Mouse (Mus musculus) megakaryocyte, adult 5-6 weeks (primary cell): ENCODE data around the gene Tesk2. TPM values are rescaled to one million over a fixed set of nuclear protein-coding genes. Genes with fewer than 3 reads are reported as not detected.
A peak's percentile ranks its signal among the peaks of the same experiment; 100 is the strongest.
"Not testable (repeated sequence)": the region's sequence is repeated elsewhere in the genome, so short reads cannot be mapped to it uniquely, and the experiment has no call there.

Experiments used
- ATAC-seq: 2 replicates; pipeline ENCODE4 v1.8.0; 2016; ENCODE audit warnings: mild to moderate bottlenecking, inconsistent platforms; ENCODE audit not compliant: poor library complexity, severe bottlenecking
- total RNA-seq, 2 experiments: library from RNA; stranded (forward) in 1 of 2; stranded (reverse) in 1 of 2; fragments of 153-499, 151-499 nt in 1 of 2; fragments of 221-1000, 200-1000 nt in 1 of 2; gene quantifications; 2 replicates each; pipeline versions ENCODE4 v1.2.3 to v1.2.4; 2015 to 2017

Gene Tesk2
- total RNA-seq (2015) (29.1 and 38.5 TPM in 2 replicates), total RNA-seq (2017) (22.8 and 24.3 TPM in 2 replicates)

- peak; percentile 92 for ATAC-seq
These were observed at the start of gene Tesk2 for GRCm38 (mm10) chr4:116720343-116721097. Gene Tesk2 (plus strand): TSS chr4:116720948.

GRCm38 (mm10) chr4:116672785-116673184 lies 48.0 kb upstream of the Tesk2 start:
- ATAC-seq: peak; percentile 90

GRCm38 (mm10) chr4:116674761-116675160 lies 46.0 kb upstream of the Tesk2 start:
- ATAC-seq: not testable (repeated sequence)

- ATAC-seq: no peak
These were observed 44.7 kb upstream of the Tesk2 start for GRCm38 (mm10) chr4:116676027-116676426.

GRCm38 (mm10) chr4:116677808-116678207 lies 42.9 kb upstream of the Tesk2 start:
- no peak for ATAC-seq

GRCm38 (mm10) chr4:116679141-116679540 lies 41.6 kb upstream of the Tesk2 start:
- ATAC-seq: no peak

- ATAC-seq: not testable (repeated sequence)
These were observed 40.2 kb upstream of the Tesk2 start for GRCm38 (mm10) chr4:116680521-116680920.

- no peak for ATAC-seq
These were observed 36.8 kb upstream of the Tesk2 start for GRCm38 (mm10) chr4:116683957-116684356.

GRCm38 (mm10) chr4:116684665-116685064 lies 36.1 kb upstream of the Tesk2 start:
- ATAC-seq: no peak

GRCm38 (mm10) chr4:116685402-116686061 lies 35.2 kb upstream of the Tesk2 start, which contains the start of gene Prdx1:
Gene Prdx1 (plus strand): TSS chr4:116685544.
- peak; percentile 91 for ATAC-seq

GRCm38 (mm10) chr4:116687041-116687440 lies 33.7 kb upstream of the Tesk2 start:
- ATAC-seq: no peak

- no peak for ATAC-seq
These were observed 31.4 kb upstream of the Tesk2 start for GRCm38 (mm10) chr4:116689309-116689876.

- no peak for ATAC-seq
These were observed 28.6 kb upstream of the Tesk2 start for GRCm38 (mm10) chr4:116692146-116692545.

- no peak for ATAC-seq
These were observed 27.0 kb upstream of the Tesk2 start for GRCm38 (mm10) chr4:116693785-116694184.

GRCm38 (mm10) chr4:116698693-116699342 lies 21.9 kb upstream of the Tesk2 start:
- ATAC-seq: no peak

- ATAC-seq: 0 out of 2 replicates have a peak, but pooled peaks have one; percentile 15
These were observed 19.8 kb upstream of the Tesk2 start for GRCm38 (mm10) chr4:116700964-116701363.

- peak; percentile 48 for ATAC-seq
These were observed 16.9 kb upstream of the Tesk2 start for GRCm38 (mm10) chr4:116703804-116704203.

- ATAC-seq: no peak
These were observed 13.1 kb upstream of the Tesk2 start for GRCm38 (mm10) chr4:116707666-116708065.

- peak; percentile 96 for ATAC-seq
These were observed 12.5 kb upstream of the Tesk2 start, which contains the start of the genes Mmachc and Ccdc163 for GRCm38 (mm10) chr4:116708201-116708764. Gene Mmachc (minus strand): TSS chr4:116708406. Gene Ccdc163 (plus strand): TSS chr4:116708509.

- peak; percentile 11; the same call in 1 of the 2 replicates for ATAC-seq
These were observed 11.9 kb upstream of the Tesk2 start for GRCm38 (mm10) chr4:116708791-116709390.
